Mouse (Mus musculus) retina, adult 2 months (tissue): ENCODE results near the gene Miga2.

Experiments used
- DNase-seq: peaks from one replicate; pipeline ENCODE4 v3.0.0-alpha.2; 2012; ENCODE audit warnings: low read depth, low spot score

Miga2 gene

GRCm38 (mm10) chr2:30419112-30419511, 55.1 kb downstream of the Miga2 start:
- DNase-seq = no peak

- DNase-seq = no peak
Observed at GRCm38 (mm10) chr2:30421432-30421831, 57.4 kb downstream of the Miga2 start.

- no peak for DNase-seq
Observed at GRCm38 (mm10) chr2:30429156-30429555, 65.1 kb downstream of the Miga2 start.
